ENCODE assay signal across 8 mouse cellular contexts in the genomic region with DNA sequence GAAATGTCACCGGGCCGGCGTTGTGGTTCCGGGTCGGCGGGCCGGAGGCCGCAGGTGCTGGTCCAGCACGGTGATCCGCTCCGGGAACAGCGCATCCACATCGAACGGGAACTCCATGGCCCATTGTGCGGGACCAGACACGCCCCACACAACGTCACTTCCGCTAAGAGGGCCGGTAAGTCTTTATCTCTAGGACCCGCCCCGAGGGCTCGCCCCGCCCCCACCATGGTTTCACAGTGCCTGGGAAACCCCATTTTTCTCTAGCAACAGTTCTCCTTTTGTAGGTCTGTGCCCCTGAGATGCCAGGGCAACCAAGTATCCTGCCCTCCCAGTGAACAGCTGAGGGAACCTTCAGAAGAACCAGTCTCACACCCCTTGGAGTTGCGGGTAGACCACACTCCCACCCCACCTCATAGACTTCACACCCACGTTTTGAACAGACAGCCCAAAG. TPM values are rescaled to one million over a fixed set of nuclear protein-coding genes. Genes with fewer than 3 reads are reported as not detected.
A peak's percentile ranks its signal among the peaks of the same experiment; 100 is the strongest.
DNase-seq lines count a peak whose midpoint lies in the region; ATAC-seq and TF ChIP-seq lines count a peak whose summit lies in the region.

Atat1 (minus strand) TSS at position 157 of the 451 bp plus-strand sequence.

- TF ChIP-seq CTCF in gastrocnemius, adult 2 months (IDR thresholded peaks at IDR 0.05) = no peak
- TF ChIP-seq CTCF in hindbrain, postnatal 0 days (IDR thresholded peaks at IDR 0.05; ENCODE audit: low read depth) = no peak
- TF ChIP-seq CTCF in left cerebral cortex, adult 2 months (IDR thresholded peaks at IDR 0.05) = no peak

- peaks cover 14% of the 10 kb centered on the region for H3K4me1 ChIP-seq in hindbrain, postnatal 0 days (ENCODE audit: insufficient read depth, low read length)

- 4% methylated on average over 25 of the region's 25 CpGs for WGBS in hindbrain, postnatal 0 days

- peak within 1 kb of the TSS; percentile 85 for H3K27ac ChIP-seq in gastrocnemius, adult 2 months
- H3K27ac ChIP-seq in hindbrain, postnatal 0 days = peak within 1 kb of the TSS; percentile 77
- peak within 1 kb of the TSS; percentile 81 for H3K27ac ChIP-seq in left cerebral cortex, adult 2 months

- H3K36me3 ChIP-seq in hindbrain, postnatal 0 days (ENCODE audit: insufficient read depth, low read length) = peaks cover 21% of the 10 kb centered on the region; the same call in 1 of the 2 replicates

- H3K4me2 ChIP-seq in hindbrain, postnatal 0 days (ENCODE audit: low read depth, low read length) = peak within 1 kb of the TSS; percentile 87

- H3K9me3 ChIP-seq in hindbrain, postnatal 0 days (ENCODE audit: low read length) = no peaks in the 10 kb centered on the region

- H3K4me3 ChIP-seq in gastrocnemius, adult 2 months = peak within 1 kb of the TSS; percentile 86
- peak within 1 kb of the TSS; percentile 55 for H3K4me3 ChIP-seq in hindbrain, postnatal 0 days (ENCODE audit: low read length)
- peak within 1 kb of the TSS; percentile 59 for H3K4me3 ChIP-seq in left cerebral cortex, adult 2 months

- intact Hi-C loops in gastrocnemius, adult 2 months (cut with DNase I) = loop anchor here (10.0 kb wide), 1 partner anchor 235 kb away; the partner anchor contains the start of gene Gtf2h4
- intact Hi-C loops in left cerebral cortex, adult 2 months (cut with DNase I) = no loop called here

- H3K27me3 ChIP-seq in hindbrain, postnatal 0 days (ENCODE audit: insufficient read depth, low read length) = no peaks in the 10 kb centered on the region

- DNase-seq in WW6 (ENCODE audit: low read depth, low spot score) = peak; percentile 79
- peak; percentile 84 to 95 for DNase-seq in cerebellum, postnatal 4 days (ENCODE audit: low spot score in 2 of 2)
- DNase-seq in gastrocnemius, adult 2 months = peak; percentile 95
- peak; percentile 97 for DNase-seq in hindbrain, postnatal 0 days (ENCODE audit: low spot score)
- peak; percentile 90 to 91 for DNase-seq in left cerebral cortex, adult 2 months (ENCODE audit: extremely low spot score in 1 of 2, low spot score in 2 of 2)
- peak; percentile 89 to 97 for DNase-seq in right cerebral cortex, adult 2 months (ENCODE audit: low spot score in 2 of 2)
- DNase-seq in urinary bladder, postnatal 14 days (ENCODE audit: low spot score) = peak; percentile 97

- H3K9ac ChIP-seq in hindbrain, postnatal 0 days (replicated peaks; ENCODE audit: low read length) = peak within 1 kb of the TSS; percentile 63

- ATAC-seq in hindbrain, postnatal 0 days = peak; percentile 95
- ATAC-seq in megakaryocyte, adult 5-6 weeks (ENCODE audit: poor library complexity, severe bottlenecking) = peak; percentile 97

RNA-seq across cellular contexts. Expression of gene Atat1, which starts in this region (rescaled TPM):
- total RNA-seq in gastrocnemius, adult 2 months (2021) = 1 to 10 TPM; 2.8 to 4.2 TPM
- 163 and 169 TPM in 2 replicates for total RNA-seq in hindbrain, postnatal 0 days (2014; rRNA removed)
- 222 and 225 TPM in 2 replicates for polyA plus RNA-seq in hindbrain, postnatal 0 days (2015; fragmentation: Nextera tagmentation; extraction: Ambion mirVana)
- 10 to 100 TPM; 51.8 to 63.6 TPM for total RNA-seq in left cerebral cortex, adult 2 months (2021)
- 8.7 and 10.1 TPM in 2 replicates for total RNA-seq in megakaryocyte, adult 5-6 weeks (2015)
- total RNA-seq in megakaryocyte, adult 5-6 weeks (2017) = 5.2 and 7.6 TPM in 2 replicates

Comparison
In these comparisons a context has a peak if more than half of its experiments do, and no peak if none do; other contexts are left out.
1. Peak in every context shown above with its lines: DNase-seq, ATAC-seq, H3K4me3 ChIP-seq and H3K27ac ChIP-seq.
2. RNA of gene Atat1 (total RNA-seq): 163 to 169 TPM in hindbrain, postnatal 0 days and 51.8 to 63.6 TPM in left cerebral cortex, adult 2 months; 5.2 to 10.1 TPM in megakaryocyte, adult 5-6 weeks and 2.8 to 4.2 TPM in gastrocnemius, adult 2 months; every median in the first group is over 4 times any median in the second.